Mouse (Mus musculus) ES-Bruce4 (cell line): Measurements from ENCODE around the gene Fam124a.
"Not testable (repeated sequence)": the region's sequence is repeated elsewhere in the genome, so short reads cannot be mapped to it uniquely, and the experiment has no call there.

ENCODE experiments used
- CTCF ChIP-seq: IDR thresholded peaks from one replicate; pipeline ENCODE4 v1.8.1; 2011; ENCODE audit warnings: low read depth, low read length
- EP300 ChIP-seq: IDR thresholded peaks from 2 replicates; pipeline ENCODE4 v1.6.1; 2011; ENCODE audit warnings: low read depth, low read length; ENCODE audit not compliant: insufficient read depth
- POLR2A ChIP-seq: IDR thresholded peaks from one replicate; pipeline ENCODE4 v1.8.1; 2011; ENCODE audit warnings: low read length; ENCODE audit not compliant: insufficient read depth

- TF ChIP-seq POLR2A, CTCF, EP300: not testable (repeated sequence)
These were observed 86.8 kb downstream of the Fam124a start for GRCm38 (mm10) chr14:62642368-62642767.
